Comparison of ENCODE assay signal across 9 mouse cellular contexts in genomic region chr17:5221558-5221957, GRCm38 (mm10).
DNase-seq lines count a peak whose midpoint lies in the region; ATAC-seq and TF ChIP-seq lines count a peak whose summit lies in the region.
"Had no signal": no experiment of that assay in that cellular context is flagged by ENCODE, and none has a peak within 500 bp of the region (broad histone marks: within the 10 kb centered on the region; RNA-seq: fewer than 3 reads in every experiment).

No protein-coding gene starts in this region.

- TF ChIP-seq CTCF in liver, adult 2 months (IDR thresholded peaks at IDR 0.05; ENCODE audit: low read depth, low read length) = no peak
- TF ChIP-seq CTCF in intestine, postnatal 0 days (IDR thresholded peaks at IDR 0.05; ENCODE audit: low read depth) = no peak

- H3K4me1 ChIP-seq in heart, embryonic 15.5 days (replicated peaks) = peaks cover 44% of the 10 kb centered on the region
- peaks cover 27% of the 10 kb centered on the region for H3K4me1 ChIP-seq in liver, adult 2 months (ENCODE audit: control insufficient read depth, insufficient read depth, low read length)
- H3K4me1 ChIP-seq in liver, embryonic 12.5 days = peaks cover 38% of the 10 kb centered on the region
- peaks cover 16% of the 10 kb centered on the region; the same call in 1 of the 2 replicates for H3K4me1 ChIP-seq in intestine, postnatal 0 days (replicated peaks; ENCODE audit: control insufficient read depth, insufficient read depth, low read length)
- peaks cover 72% of the 10 kb centered on the region for H3K4me1 ChIP-seq in neural tube, embryonic 15.5 days

- TF ChIP-seq POLR2A in liver, adult 2 months (IDR thresholded peaks at IDR 0.05; ENCODE audit: extremely low read depth, insufficient read depth, low read length) = no peak

- H3K9ac ChIP-seq in heart, embryonic 15.5 days = no peak overlapping the region
- H3K9ac ChIP-seq in liver, adult 2 months (ENCODE audit: low read depth, low read length) = no peak overlapping the region
- no peak overlapping the region for H3K9ac ChIP-seq in liver, embryonic 12.5 days
- no peak overlapping the region for H3K9ac ChIP-seq in intestine, postnatal 0 days (ENCODE audit: low read depth, low read length)
- no peak overlapping the region for H3K9ac ChIP-seq in neural tube, embryonic 15.5 days (replicated peaks)
- H3K9ac ChIP-seq: heart, embryonic 13.5 days had no signal

- DNase-seq in heart, postnatal 36 days = no peak
- peak; percentile 31 for DNase-seq in liver, adult 2 months (ENCODE audit: extremely low read depth, low read depth, low spot score)
- DNase-seq in left cerebral cortex, adult 9 months (ENCODE audit: low spot score in 2 of 2) = no peak
- DNase-seq: adrenal gland, postnatal 25 days had no signal

- intact Hi-C loops in heart, postnatal 36 days (cut with DNase I) = no loop called here

- 57% methylated on average over 4 of the region's 4 CpGs for WGBS in heart, embryonic 15.5 days
- 46% methylated on average over 4 of the region's 4 CpGs for WGBS in liver, adult 2 months
- 67% methylated on average over 4 of the region's 4 CpGs for WGBS in liver, embryonic 12.5 days (ENCODE audit: insufficient replicate concordance)
- WGBS in intestine, postnatal 0 days = 31% methylated on average over 4 of the region's 4 CpGs
- 24% methylated on average over 4 of the region's 4 CpGs for WGBS in neural tube, embryonic 15.5 days

- no peak overlapping the region for H3K4me3 ChIP-seq in heart, embryonic 15.5 days
- H3K4me3 ChIP-seq in liver, adult 2 months (ENCODE audit: insufficient read depth, low read depth, low read length) = no peak overlapping the region
- H3K4me3 ChIP-seq in liver, embryonic 12.5 days = no peak overlapping the region
- no peak overlapping the region for H3K4me3 ChIP-seq in intestine, postnatal 0 days (ENCODE audit: low read depth, low read length)
- H3K4me3 ChIP-seq in neural tube, embryonic 15.5 days (replicated peaks) = no peak overlapping the region
- H3K4me3 ChIP-seq: heart, embryonic 13.5 days had no signal

- no peak overlapping the region for H3K4me2 ChIP-seq in heart, embryonic 15.5 days
- H3K4me2 ChIP-seq in liver, embryonic 12.5 days = no peak overlapping the region
- H3K4me2 ChIP-seq in intestine, postnatal 0 days (replicated peaks; ENCODE audit: low read depth) = no peak overlapping the region
- H3K4me2 ChIP-seq in neural tube, embryonic 15.5 days = no peak overlapping the region
- H3K4me2 ChIP-seq: heart, embryonic 13.5 days had no signal

- H3K79me2 ChIP-seq in liver, adult 2 months (ENCODE audit: control insufficient read depth, insufficient read depth, low read length) = peaks cover 27% of the 10 kb centered on the region; the same call in 1 of the 2 replicates

- peak overlapping the region; percentile 36 for H3K27ac ChIP-seq in heart, embryonic 15.5 days
- H3K27ac ChIP-seq in liver, adult 2 months (replicated peaks; ENCODE audit: insufficient read depth, low read depth, low read length) = no peak overlapping the region
- no peak overlapping the region for H3K27ac ChIP-seq in liver, embryonic 12.5 days
- peak overlapping the region; percentile 30; the same call in 1 of the 2 replicates for H3K27ac ChIP-seq in intestine, postnatal 0 days (ENCODE audit: low read depth, low read length)
- peak overlapping the region; percentile 64; the same call in 1 of the 2 replicates for H3K27ac ChIP-seq in neural tube, embryonic 15.5 days (replicated peaks)

- H3K9me3 ChIP-seq in heart, embryonic 15.5 days (replicated peaks) = no peaks in the 10 kb centered on the region
- no peaks in the 10 kb centered on the region for H3K9me3 ChIP-seq in liver, embryonic 12.5 days (replicated peaks)
- H3K9me3 ChIP-seq in intestine, postnatal 0 days (ENCODE audit: control insufficient read depth) = no peaks in the 10 kb centered on the region
- no peaks in the 10 kb centered on the region for H3K9me3 ChIP-seq in neural tube, embryonic 15.5 days (replicated peaks)
- H3K9me3 ChIP-seq: heart, embryonic 13.5 days had no signal

- ATAC-seq in heart, embryonic 15.5 days (replicated peaks; ENCODE audit: insufficient number of reproducible peaks, insufficient read depth, low FRiP score, low read depth) = no peak
- ATAC-seq in liver, embryonic 12.5 days = no peak
- ATAC-seq in intestine, postnatal 0 days = peak; percentile 10; the same call in 1 of the 2 replicates
- ATAC-seq in neural tube, embryonic 15.5 days (ENCODE audit: low FRiP score) = no peak

- H3K36me3 ChIP-seq in heart, embryonic 15.5 days = no peaks in the 10 kb centered on the region
- no peaks in the 10 kb centered on the region for H3K36me3 ChIP-seq in liver, adult 2 months (ENCODE audit: control insufficient read depth, insufficient read depth, low read length)
- no peaks in the 10 kb centered on the region for H3K36me3 ChIP-seq in liver, embryonic 12.5 days
- H3K36me3 ChIP-seq in intestine, postnatal 0 days (ENCODE audit: control insufficient read depth, insufficient read depth) = no peaks in the 10 kb centered on the region
- no peaks in the 10 kb centered on the region for H3K36me3 ChIP-seq in neural tube, embryonic 15.5 days
- H3K36me3 ChIP-seq: heart, embryonic 13.5 days had no signal

- no peaks in the 10 kb centered on the region for H3K27me3 ChIP-seq in heart, embryonic 15.5 days
- H3K27me3 ChIP-seq in liver, adult 2 months (ENCODE audit: control insufficient read depth, insufficient read depth, low read length) = no peaks in the 10 kb centered on the region
- H3K27me3 ChIP-seq in liver, embryonic 12.5 days (replicated peaks) = no peaks in the 10 kb centered on the region
- no peaks in the 10 kb centered on the region for H3K27me3 ChIP-seq in intestine, postnatal 0 days (replicated peaks; ENCODE audit: control insufficient read depth, insufficient read depth, low read length)
- H3K27me3 ChIP-seq in neural tube, embryonic 15.5 days (replicated peaks) = no peaks in the 10 kb centered on the region
- H3K27me3 ChIP-seq: heart, embryonic 13.5 days had no signal

Comparison
In these comparisons a context has a peak if more than half of its experiments do, and no peak if none do; other contexts are left out.
1. H3K27ac ChIP-seq: peak in heart, embryonic 15.5 days (single experiment), intestine, postnatal 0 days (single experiment) and neural tube, embryonic 15.5 days (single experiment); none in liver, adult 2 months (single experiment) and liver, embryonic 12.5 days (single experiment).